Mouse (Mus musculus): Measurements from ENCODE around the gene Fdxr. TPM values are rescaled to one million over a fixed set of nuclear protein-coding genes. Genes with fewer than 3 reads are reported as not detected.

The Fdxr gene
- polyA plus RNA-seq, 1 experiment, result 11.6 TPM

DNA sequence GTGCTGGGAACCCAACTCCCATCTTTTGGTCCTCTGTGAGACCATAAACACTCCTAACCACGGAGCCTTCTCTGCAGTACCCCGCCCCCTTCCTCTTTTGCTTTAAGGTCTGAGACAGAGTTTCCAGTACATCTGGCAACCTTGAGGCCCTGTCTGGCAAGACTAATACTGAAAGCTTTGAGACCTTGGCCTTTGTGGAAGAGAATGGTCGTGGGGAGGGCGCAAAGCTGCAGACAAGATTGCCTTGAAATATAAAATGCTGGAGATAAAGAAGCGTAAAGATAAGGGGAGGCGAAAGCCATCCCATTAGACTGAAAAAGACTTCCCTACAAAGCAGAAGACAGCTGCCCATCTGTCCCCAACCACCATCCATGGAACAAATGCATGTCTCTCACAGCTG lies 1.3 kb downstream of the Fdxr start:
- TF ChIP-seq CTCF (IDR thresholded peaks at IDR 0.05; ENCODE audit: low read depth, low read length) (no peak), EP300 (IDR thresholded peaks at IDR 0.05; ENCODE audit: insufficient read depth, low read depth, low read length) (no peak), POLR2A (IDR thresholded peaks at IDR 0.05; ENCODE audit: insufficient read depth, low read length) (no peak)
- Histone ChIP-seq H3K27me3 (ENCODE audit: control insufficient read depth, insufficient read depth, low read length, poor library complexity, severe bottlenecking) (no peaks in the 10 kb centered on the region), H3K36me3 (ENCODE audit: control insufficient read depth, insufficient read depth, low read length, poor library complexity, severe bottlenecking) (no peaks in the 10 kb centered on the region), H3K4me1 (ENCODE audit: control insufficient read depth, insufficient read depth, low read length) (peaks cover 2% of the 10 kb centered on the region), H3K9me3 (replicated peaks; ENCODE audit: control insufficient read depth, insufficient read depth, low read length, poor library complexity, severe bottlenecking) (no peaks in the 10 kb centered on the region), H3K9ac (ENCODE audit: low read depth, poor library complexity, severe bottlenecking) (no peak overlapping the region), H3K4me3 (ENCODE audit: low read depth, low read length) (no peak overlapping the region), H3K27ac (ENCODE audit: insufficient read depth, low read length) (no peak overlapping the region)

DNA sequence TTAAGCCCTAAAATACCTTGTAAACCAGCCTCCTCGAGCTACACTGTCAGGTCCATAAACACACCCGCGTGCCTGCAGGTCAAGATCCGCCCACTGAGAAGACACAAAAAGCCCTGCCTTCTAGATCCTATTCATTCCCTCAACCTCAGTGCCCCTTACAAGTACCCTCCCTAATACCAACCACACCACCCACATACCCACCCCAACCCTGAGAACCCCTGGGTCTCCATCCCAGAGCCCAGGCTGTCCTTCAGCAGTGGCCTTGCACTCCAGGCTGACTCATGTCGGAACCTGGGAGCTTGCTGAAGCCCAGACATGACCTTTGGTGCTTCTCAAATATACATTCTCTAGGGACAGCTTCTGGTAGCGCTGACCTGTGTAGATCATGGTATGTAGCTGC lies 2.1 kb downstream of the Fdxr start:
- no peak overlapping the region for H3K27ac ChIP-seq (ENCODE audit: insufficient read depth, low read length)
- H3K9me3 ChIP-seq (replicated peaks; ENCODE audit: control insufficient read depth, insufficient read depth, low read length, poor library complexity, severe bottlenecking), result no peaks in the 10 kb centered on the region
- no peak overlapping the region for H3K4me3 ChIP-seq (ENCODE audit: low read depth, low read length)
- H3K4me1 ChIP-seq (ENCODE audit: control insufficient read depth, insufficient read depth, low read length), result peaks cover 2% of the 10 kb centered on the region
- TF ChIP-seq EP300 (IDR thresholded peaks at IDR 0.05; ENCODE audit: insufficient read depth, low read depth, low read length) (no peak), CTCF (IDR thresholded peaks at IDR 0.05; ENCODE audit: low read depth, low read length) (no peak), POLR2A (IDR thresholded peaks at IDR 0.05; ENCODE audit: insufficient read depth, low read length) (no peak)
- H3K36me3 ChIP-seq (ENCODE audit: control insufficient read depth, insufficient read depth, low read length, poor library complexity, severe bottlenecking), result no peaks in the 10 kb centered on the region
- H3K9ac ChIP-seq (ENCODE audit: low read depth, poor library complexity, severe bottlenecking), result no peak overlapping the region
- H3K27me3 ChIP-seq (ENCODE audit: control insufficient read depth, insufficient read depth, low read length, poor library complexity, severe bottlenecking), result no peaks in the 10 kb centered on the region

DNA sequence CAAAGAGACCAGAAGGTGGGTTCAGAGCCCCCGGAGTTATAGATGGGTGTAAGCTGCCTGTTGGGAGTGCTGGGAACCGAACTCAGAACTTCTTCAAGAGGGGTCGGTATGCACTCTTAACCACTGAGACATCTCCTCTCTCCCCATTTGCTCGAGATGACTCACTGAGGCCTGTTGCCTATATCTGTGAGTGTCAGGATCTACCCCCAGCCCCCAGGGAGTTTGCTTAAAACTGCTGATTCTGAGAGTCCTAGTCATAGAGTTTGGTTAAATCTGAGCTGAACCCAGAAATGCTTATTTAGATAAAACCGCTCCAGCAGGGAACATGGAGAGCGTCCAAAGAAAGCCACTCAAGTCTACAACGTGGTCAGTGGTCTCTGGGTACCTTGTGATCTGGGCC lies 2.7 kb downstream of the Fdxr start:
- H3K27me3 ChIP-seq (ENCODE audit: control insufficient read depth, insufficient read depth, low read length, poor library complexity, severe bottlenecking), result no peaks in the 10 kb centered on the region
- no peaks in the 10 kb centered on the region for H3K36me3 ChIP-seq (ENCODE audit: control insufficient read depth, insufficient read depth, low read length, poor library complexity, severe bottlenecking)
- H3K27ac ChIP-seq (ENCODE audit: insufficient read depth, low read length), result no peak overlapping the region
- no peak overlapping the region for H3K4me3 ChIP-seq (ENCODE audit: low read depth, low read length)
- H3K9ac ChIP-seq (ENCODE audit: low read depth, poor library complexity, severe bottlenecking), result no peak overlapping the region
- TF ChIP-seq CTCF (IDR thresholded peaks at IDR 0.05; ENCODE audit: low read depth, low read length) (no peak), POLR2A (IDR thresholded peaks at IDR 0.05; ENCODE audit: insufficient read depth, low read length) (no peak), EP300 (IDR thresholded peaks at IDR 0.05; ENCODE audit: insufficient read depth, low read depth, low read length) (no peak)
- H3K9me3 ChIP-seq (replicated peaks; ENCODE audit: control insufficient read depth, insufficient read depth, low read length, poor library complexity, severe bottlenecking), result no peaks in the 10 kb centered on the region
- H3K4me1 ChIP-seq (ENCODE audit: control insufficient read depth, insufficient read depth, low read length), result peaks cover 2% of the 10 kb centered on the region

DNA sequence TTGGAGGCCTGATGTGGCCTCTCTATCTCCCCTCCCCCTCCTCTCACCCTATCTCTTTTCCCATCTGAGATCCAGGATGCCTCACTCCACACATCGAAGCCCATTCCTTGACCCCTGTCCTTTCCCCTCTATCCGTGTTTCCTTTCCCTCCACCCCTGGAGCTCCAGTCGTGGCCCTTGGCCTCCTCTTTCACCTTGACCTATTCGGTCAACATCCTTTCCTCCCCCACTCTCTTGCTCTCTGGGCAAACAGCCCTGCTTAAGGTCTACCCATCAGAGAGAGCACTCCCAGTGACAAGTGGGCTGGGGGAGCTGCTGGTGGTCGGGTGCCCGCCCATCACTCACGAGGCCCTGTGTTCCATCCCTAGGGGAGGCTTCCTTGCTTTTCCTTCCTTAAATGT lies 3.1 kb downstream of the Fdxr start:
- Histone ChIP-seq H3K27ac (ENCODE audit: insufficient read depth, low read length) (no peak overlapping the region), H3K27me3 (ENCODE audit: control insufficient read depth, insufficient read depth, low read length, poor library complexity, severe bottlenecking) (no peaks in the 10 kb centered on the region), H3K9me3 (replicated peaks; ENCODE audit: control insufficient read depth, insufficient read depth, low read length, poor library complexity, severe bottlenecking) (no peaks in the 10 kb centered on the region), H3K36me3 (ENCODE audit: control insufficient read depth, insufficient read depth, low read length, poor library complexity, severe bottlenecking) (no peaks in the 10 kb centered on the region), H3K4me1 (ENCODE audit: control insufficient read depth, insufficient read depth, low read length) (peaks cover 2% of the 10 kb centered on the region), H3K4me3 (ENCODE audit: low read depth, low read length) (no peak overlapping the region), H3K9ac (ENCODE audit: low read depth, poor library complexity, severe bottlenecking) (no peak overlapping the region)
- TF ChIP-seq CTCF (IDR thresholded peaks at IDR 0.05; ENCODE audit: low read depth, low read length), result no peak
- no peak for TF ChIP-seq EP300 (IDR thresholded peaks at IDR 0.05; ENCODE audit: insufficient read depth, low read depth, low read length)
- TF ChIP-seq POLR2A (IDR thresholded peaks at IDR 0.05; ENCODE audit: insufficient read depth, low read length), result no peak

DNA sequence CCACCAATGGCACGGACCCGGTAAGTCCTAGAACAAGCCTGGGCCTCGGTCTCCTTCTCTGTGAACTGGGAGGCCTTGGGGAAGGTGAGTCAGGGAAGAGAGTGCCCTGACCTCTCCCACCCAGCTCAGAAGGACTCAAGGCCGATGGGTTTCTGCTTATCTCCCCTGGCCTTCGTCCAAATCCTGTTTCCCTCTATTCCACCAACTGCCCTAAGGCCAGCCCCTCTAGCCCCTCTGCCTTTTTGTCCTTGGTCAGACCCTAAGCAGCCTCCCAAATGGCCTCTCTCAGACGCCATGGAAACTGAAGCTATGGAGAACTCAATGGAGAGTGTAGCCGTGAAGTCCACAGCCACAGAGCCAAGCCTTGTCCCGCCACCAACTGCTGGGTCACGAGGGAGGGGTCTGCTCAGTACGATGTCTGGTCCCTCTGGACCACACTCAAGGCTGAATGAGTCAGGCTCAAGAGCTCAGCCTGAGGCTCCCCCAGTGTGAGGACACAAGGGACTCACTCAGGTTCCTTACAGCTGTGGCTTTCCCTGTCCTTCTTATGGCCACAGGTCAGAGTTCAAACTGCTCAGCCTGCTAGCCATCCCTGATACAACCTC lies 3.9 kb downstream of the Fdxr start:
- Histone ChIP-seq H3K4me1 (ENCODE audit: control insufficient read depth, insufficient read depth, low read length) (peaks cover 2% of the 10 kb centered on the region), H3K9ac (ENCODE audit: low read depth, poor library complexity, severe bottlenecking) (no peak overlapping the region), H3K27me3 (ENCODE audit: control insufficient read depth, insufficient read depth, low read length, poor library complexity, severe bottlenecking) (no peaks in the 10 kb centered on the region), H3K9me3 (replicated peaks; ENCODE audit: control insufficient read depth, insufficient read depth, low read length, poor library complexity, severe bottlenecking) (no peaks in the 10 kb centered on the region), H3K27ac (ENCODE audit: insufficient read depth, low read length) (no peak overlapping the region), H3K4me3 (ENCODE audit: low read depth, low read length) (no peak overlapping the region), H3K36me3 (ENCODE audit: control insufficient read depth, insufficient read depth, low read length, poor library complexity, severe bottlenecking) (no peaks in the 10 kb centered on the region)
- TF ChIP-seq CTCF (IDR thresholded peaks at IDR 0.05; ENCODE audit: low read depth, low read length) (no peak), POLR2A (IDR thresholded peaks at IDR 0.05; ENCODE audit: insufficient read depth, low read length) (no peak), EP300 (IDR thresholded peaks at IDR 0.05; ENCODE audit: insufficient read depth, low read depth, low read length) (no peak)

DNA sequence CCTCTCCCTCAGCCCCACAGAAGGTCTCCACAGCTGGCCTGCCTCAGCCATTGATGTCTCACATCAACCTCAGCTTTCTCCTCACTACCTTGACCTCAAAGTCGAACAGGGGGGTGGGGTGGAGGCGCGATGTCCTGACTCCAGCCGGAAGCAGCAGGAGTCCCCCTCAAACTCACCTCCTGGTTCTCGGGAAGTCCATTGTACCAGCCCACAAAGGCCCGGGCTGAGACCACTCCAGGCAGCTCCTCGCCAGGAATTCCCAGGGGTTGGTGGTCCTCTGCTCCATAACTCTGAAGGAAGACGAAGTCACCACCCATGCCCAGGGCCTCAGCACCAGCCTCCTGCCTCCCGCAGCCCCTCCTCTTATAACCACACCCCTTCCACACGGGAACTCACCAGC lies 5.4 kb downstream of the Fdxr start:
- no peaks in the 10 kb centered on the region for H3K9me3 ChIP-seq (replicated peaks; ENCODE audit: control insufficient read depth, insufficient read depth, low read length, poor library complexity, severe bottlenecking)
- TF ChIP-seq CTCF (IDR thresholded peaks at IDR 0.05; ENCODE audit: low read depth, low read length), result no peak
- TF ChIP-seq POLR2A (IDR thresholded peaks at IDR 0.05; ENCODE audit: insufficient read depth, low read length), result no peak
- TF ChIP-seq EP300 (IDR thresholded peaks at IDR 0.05; ENCODE audit: insufficient read depth, low read depth, low read length), result no peak
- no peak overlapping the region for H3K4me3 ChIP-seq (ENCODE audit: low read depth, low read length)
- no peaks in the 10 kb centered on the region for H3K36me3 ChIP-seq (ENCODE audit: control insufficient read depth, insufficient read depth, low read length, poor library complexity, severe bottlenecking)
- H3K27me3 ChIP-seq (ENCODE audit: control insufficient read depth, insufficient read depth, low read length, poor library complexity, severe bottlenecking), result peaks cover 4% of the 10 kb centered on the region
- no peak overlapping the region for H3K27ac ChIP-seq (ENCODE audit: insufficient read depth, low read length)
- H3K4me1 ChIP-seq (ENCODE audit: control insufficient read depth, insufficient read depth, low read length), result peaks cover 2% of the 10 kb centered on the region
- no peak overlapping the region for H3K9ac ChIP-seq (ENCODE audit: low read depth, poor library complexity, severe bottlenecking)
